Mouse (Mus musculus) urinary bladder, postnatal 4 days (tissue): ENCODE data around the gene Olfr155.

Experiments used
- DNase-seq, 2 experiments: peaks; one replicate each; pipeline ENCODE4 v3.0.0; 2021 to 2022; ENCODE audit warnings: low spot score in 2 of 2

The Olfr155 gene

DNA sequence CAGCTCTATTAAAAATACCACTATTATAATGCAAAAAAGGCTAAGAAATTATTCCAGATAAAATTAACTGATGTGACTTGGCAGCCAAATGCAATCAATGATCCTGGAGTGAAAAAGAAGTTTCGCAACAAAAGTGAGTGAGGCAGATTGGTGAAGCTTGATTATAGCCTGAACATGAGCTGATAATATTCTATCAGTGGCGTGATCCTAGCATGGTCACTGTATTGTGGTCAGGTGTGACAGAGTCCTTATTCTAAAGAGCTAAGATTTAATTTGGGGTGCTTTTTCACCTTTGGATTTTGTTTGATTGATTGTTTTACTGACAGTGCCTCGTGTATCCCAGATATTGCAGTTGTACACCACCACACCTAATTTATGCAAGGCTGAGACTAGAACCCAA is 39.9 kb downstream of the Olfr155 start:
- no peak for DNase-seq

GRCm38 (mm10) chr4:43897209-43897608 is 45.8 kb downstream of the Olfr155 start:
- no peak for DNase-seq

DNA sequence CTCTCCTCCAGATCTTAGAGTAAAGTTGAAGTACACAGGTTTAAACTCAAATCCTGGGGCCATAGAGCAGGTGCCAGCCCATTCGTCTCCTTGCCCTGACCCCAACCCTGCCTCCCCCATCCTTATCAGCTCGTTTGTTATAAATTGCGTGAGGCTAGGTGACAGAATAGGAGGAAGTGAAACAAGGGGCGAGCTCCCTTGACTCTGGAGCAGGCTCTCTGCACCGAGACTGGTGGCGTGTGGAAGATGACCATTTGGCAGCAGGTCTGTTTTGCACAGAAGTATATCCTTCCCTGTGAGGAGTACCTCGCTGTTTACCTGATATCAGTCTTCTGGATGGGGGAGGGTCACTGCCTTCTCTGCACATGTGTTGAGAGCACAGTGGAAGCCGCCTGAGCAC is 47.8 kb downstream of the Olfr155 start:
- no peak for DNase-seq

DNA sequence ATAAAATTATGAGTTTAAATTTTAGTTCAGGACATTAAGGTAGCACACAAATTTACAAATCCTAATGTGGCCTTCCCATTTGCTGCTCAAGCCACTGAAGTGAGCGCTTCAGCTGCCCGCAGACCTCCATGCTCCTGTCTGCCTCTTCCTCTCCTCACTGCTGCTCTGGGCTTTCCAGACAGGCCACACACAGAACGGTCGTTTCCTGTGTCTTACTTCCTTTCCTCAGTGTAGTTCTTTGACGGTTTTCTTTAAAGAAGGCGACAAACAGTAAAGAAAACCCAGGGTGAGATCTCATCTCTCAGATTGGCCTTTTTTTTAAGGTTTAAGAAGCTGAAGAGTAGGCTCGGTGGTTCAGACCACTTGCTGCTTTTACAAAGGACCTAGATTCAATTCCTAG is 52.3 kb downstream of the Olfr155 start:
- no peak for DNase-seq

DNA sequence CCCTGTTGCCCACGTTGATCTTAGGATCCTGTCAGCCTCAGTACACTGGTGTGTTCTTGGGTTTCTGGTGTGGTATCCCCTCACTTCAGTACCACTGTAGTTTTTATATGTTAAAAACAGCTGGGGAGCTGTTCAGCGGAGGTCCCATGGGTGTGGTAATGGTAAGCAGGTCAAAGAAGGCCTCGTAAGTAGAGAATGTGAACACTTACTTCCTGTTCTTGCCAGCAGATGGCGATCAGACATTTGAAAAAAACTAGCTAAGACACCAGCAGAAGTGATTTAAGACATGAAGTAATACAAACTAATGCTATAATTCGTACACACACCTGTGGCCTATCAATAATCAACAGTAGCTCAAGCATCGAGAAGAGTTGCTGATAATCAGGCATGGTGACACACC is 55.1 kb downstream of the Olfr155 start:
- DNase-seq, result no peak
